Mouse (Mus musculus): Measurements from ENCODE around the gene Wasf1.

- TF ChIP-seq ZC3H11A (IDR thresholded peaks at IDR 0.05; ENCODE audit: borderline replicate concordance, low read depth, low read length) (no peak), MAFK (IDR thresholded peaks at IDR 0.05; ENCODE audit: insufficient read depth, low read depth, low read length) (no peak), HCFC1 (IDR thresholded peaks at IDR 0.05; ENCODE audit: borderline replicate concordance, insufficient read depth, low read length) (no peak)
Observed at GRCm38 (mm10) chr10:40840086-40840485, 43.2 kb upstream of the Wasf1 start.
